Mouse (Mus musculus) ES-E14 (cell line): ENCODE data around the gene Gbgt1. TPM values are rescaled to one million over a fixed set of nuclear protein-coding genes. Genes with fewer than 3 reads are reported as not detected.
A peak's percentile ranks its signal among the peaks of the same experiment; 100 is the strongest.

Source experiments
- DNase-seq: peaks from one replicate; pipeline ENCODE4 v3.0.0-alpha.2; 2013; ENCODE audit warnings: low read depth, low spot score
- H3K27ac ChIP-seq: 2 replicates; pipeline ENCODE4 v1.5.1; 2012; ENCODE audit warnings: low read depth, mild to moderate bottlenecking, low read length, moderate library complexity, mixed read lengths; ENCODE audit not compliant: poor library complexity, insufficient read depth, severe bottlenecking
- H3K36me3 ChIP-seq: 2 replicates; pipeline ENCODE4 v1.6.1; 2012; ENCODE audit warnings: mild to moderate bottlenecking, low read length, moderate library complexity, mixed read lengths; ENCODE audit not compliant: control insufficient read depth, poor library complexity, insufficient read depth, severe bottlenecking
- H3K4me1 ChIP-seq, 2 experiments: fragments of 150-350 bp in 1 of 2; sonication (generic) in 1 of 2; 2 replicates each; pipeline ENCODE4 v1.6.1; 2012; ENCODE audit warnings: low read length in 2 of 2, mild to moderate bottlenecking in 1 of 2, mixed read lengths in 1 of 2; ENCODE audit not compliant: control insufficient read depth in 2 of 2, insufficient read depth in 2 of 2, poor library complexity in 1 of 2
- H3K4me3 ChIP-seq, 2 experiments: fragments of 150-350 bp in 1 of 2; sonication (generic) in 1 of 2; 2 replicates each; pipeline ENCODE4 v1.5.1; 2012; ENCODE audit warnings: low read length in 2 of 2, low read depth in 1 of 2, mild to moderate bottlenecking in 1 of 2, mixed read lengths in 1 of 2; ENCODE audit not compliant: insufficient read depth in 1 of 2, poor library complexity in 1 of 2, severe bottlenecking in 1 of 2
- H3K9ac ChIP-seq: 2 replicates; pipeline ENCODE4 v1.6.1; 2012; ENCODE audit warnings: low read depth, mild to moderate bottlenecking, low read length, mixed read lengths; ENCODE audit not compliant: poor library complexity, insufficient read depth, severe bottlenecking
- H3K9me3 ChIP-seq: fragments of 150-350 bp; sonication (generic); 2 replicates; pipeline ENCODE4 v1.6.1; 2012; ENCODE audit warnings: low read depth, mild to moderate bottlenecking, low read length; ENCODE audit not compliant: control insufficient read depth, insufficient read depth
- CHD2 ChIP-seq: IDR thresholded peaks from 2 replicates; pipeline ENCODE4 v1.6.1; 2014; ENCODE audit warnings: mild to moderate bottlenecking, low read depth, low read length, inconsistent platforms
- HCFC1 ChIP-seq: IDR thresholded peaks from 2 replicates; pipeline ENCODE4 v1.6.1; 2012; ENCODE audit warnings: low read length, inconsistent platforms, borderline replicate concordance; ENCODE audit not compliant: insufficient read depth
- MAFK ChIP-seq: IDR thresholded peaks from 2 replicates; pipeline ENCODE4 v1.6.1; 2014; ENCODE audit warnings: mild to moderate bottlenecking, low read depth, low read length, inconsistent platforms; ENCODE audit not compliant: insufficient read depth
- ZC3H11A ChIP-seq: IDR thresholded peaks from 2 replicates; pipeline ENCODE4 v1.6.1; 2012; ENCODE audit warnings: low read depth, mild to moderate bottlenecking, inconsistent platforms, low read length, borderline replicate concordance
- ZNF384 ChIP-seq: IDR thresholded peaks from 2 replicates; pipeline ENCODE4 v1.6.1; 2012; ENCODE audit warnings: low read depth, low read length, inconsistent platforms
- in situ Hi-C, 2 experiments: fragments of 600-800 bp; cut with MboI; formaldehyde crosslinking; loops; one replicate each; pipeline ENCODE4 v1.15.1; 2025; ENCODE audit warnings: low sequenced_read_pairs in 2 of 2, inconsistent platforms in 1 of 2; ENCODE audit not compliant: unreplicated experiment in 2 of 2
- total RNA-seq: library from RNA; depleted of rRNA; stranded (reverse); fragments of 300-350 nt; gene quantifications from 2 replicates; pipeline ENCODE4 v1.2.3, GENCODE M21; 2012

The Gbgt1 gene
- total RNA-seq, 1 experiment: 1.4 TPM

DNA sequence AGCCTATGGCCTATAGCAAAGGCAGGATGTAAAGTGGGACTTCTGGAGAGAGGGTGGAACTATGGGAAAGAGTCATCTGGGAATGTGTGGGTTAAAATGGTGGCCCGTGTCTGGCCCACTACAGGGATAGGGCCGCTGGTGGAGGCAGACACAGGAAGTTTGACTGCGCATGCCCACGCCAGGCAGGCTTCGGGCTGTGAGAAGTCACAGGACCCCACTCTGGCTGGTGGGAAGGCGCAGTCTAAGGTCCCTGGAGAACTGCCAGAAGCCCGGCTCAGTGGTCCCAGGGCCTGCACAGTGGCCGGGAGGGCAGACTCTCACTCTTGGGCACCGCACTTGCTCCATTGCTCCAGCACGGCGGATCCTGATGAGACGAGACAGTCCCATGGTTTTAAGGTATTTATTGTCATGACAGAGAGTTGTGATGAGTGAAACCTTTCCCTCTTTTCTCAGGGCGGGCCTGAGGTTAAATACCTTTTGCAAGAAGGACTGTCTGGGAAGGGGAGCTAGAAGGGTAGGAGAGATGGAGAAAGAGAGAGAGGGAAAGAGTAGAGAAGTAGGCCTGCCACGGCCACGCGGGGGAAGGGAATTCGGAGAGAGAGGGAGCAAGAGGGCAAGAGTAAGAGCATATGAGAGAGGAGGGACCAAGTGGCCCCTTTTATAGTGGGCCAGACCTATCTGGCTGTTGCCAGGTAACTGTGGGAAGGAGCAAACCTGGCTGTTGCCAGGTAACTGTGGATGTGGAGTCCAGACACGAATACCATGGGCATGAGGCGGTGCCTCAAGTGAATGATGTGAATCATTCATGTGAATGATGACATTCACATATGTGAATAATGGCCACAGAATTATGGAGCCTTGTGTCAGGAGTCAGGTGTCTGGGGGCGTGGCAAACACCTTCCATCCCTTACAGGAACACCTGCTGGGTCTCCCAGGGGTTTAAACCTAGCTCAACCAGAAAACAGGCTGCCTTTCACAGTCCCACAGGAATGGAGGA, 17.2 kb upstream of the Gbgt1 start:
- H3K4me3 ChIP-seq: peak overlapping the region; percentile 19 to 52
- peaks cover 2 to 10% of the 10 kb centered on the region in 2 experiments; a peak in 3 of 4 replicates for H3K4me1 ChIP-seq
- H3K27ac ChIP-seq: no peak overlapping the region
- DNase-seq: no peak
- no peaks in the 10 kb centered on the region for H3K9me3 ChIP-seq
- TF ChIP-seq ZC3H11A (no peak), CHD2 (no peak), ZNF384 (no peak), MAFK (no peak), HCFC1 (no peak)
- H3K9ac ChIP-seq: peak overlapping the region; percentile 4; the same call in 1 of the 2 replicates
- in situ Hi-C loops: no loop called here
- no peaks in the 10 kb centered on the region for H3K36me3 ChIP-seq

DNA sequence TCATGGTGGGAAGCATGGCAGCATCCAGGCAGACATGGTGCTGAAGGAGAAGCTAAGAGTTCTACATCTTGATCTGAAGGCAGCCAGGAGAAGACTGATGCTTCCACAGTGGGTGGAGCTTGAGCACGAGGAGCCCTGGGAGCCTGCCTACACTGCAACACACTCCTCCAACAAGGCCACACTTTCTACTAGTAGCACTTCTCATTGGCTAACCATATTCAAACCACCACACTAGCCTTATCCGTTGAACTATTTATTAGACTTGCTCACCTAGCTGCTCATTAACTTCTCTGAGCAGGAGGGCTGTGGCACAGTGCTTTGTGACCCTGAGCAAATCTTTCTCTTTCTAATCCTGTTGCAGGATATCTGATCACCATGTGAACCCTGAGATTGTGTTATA, 12.8 kb upstream of the Gbgt1 start:
- H3K36me3 ChIP-seq: no peaks in the 10 kb centered on the region
- DNase-seq: no peak
- no peak for TF ChIP-seq MAFK
- TF ChIP-seq ZC3H11A: no peak
- no peak for TF ChIP-seq CHD2
- no peak for TF ChIP-seq HCFC1
- no peak for TF ChIP-seq ZNF384
- no peak overlapping the region for H3K4me3 ChIP-seq
- in situ Hi-C loops: no loop called here
- peaks cover 1 to 7% of the 10 kb centered on the region in 2 experiments; a peak in 2 of 4 replicates for H3K4me1 ChIP-seq
- no peaks in the 10 kb centered on the region for H3K9me3 ChIP-seq
- no peak overlapping the region for H3K9ac ChIP-seq
- no peak overlapping the region for H3K27ac ChIP-seq

DNA sequence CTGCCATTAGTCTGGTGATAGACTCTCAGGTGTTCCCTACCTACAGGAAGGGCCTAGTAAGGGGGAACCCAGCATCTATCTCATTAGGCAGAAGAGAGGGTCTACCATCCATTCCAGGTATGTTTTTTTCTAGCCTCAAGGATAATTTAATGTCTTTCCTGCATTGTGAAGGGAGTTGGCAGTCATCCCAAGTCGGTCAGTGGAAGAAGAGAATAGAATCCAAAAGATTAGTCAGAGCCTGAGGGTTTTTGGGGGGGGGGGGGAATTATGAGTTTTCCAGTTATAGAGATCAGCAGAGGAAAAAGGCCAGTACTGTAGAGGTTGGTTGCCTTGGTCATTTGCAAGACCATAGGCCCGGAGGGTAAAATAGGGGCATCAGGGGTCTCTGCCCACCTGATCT, 2.2 kb upstream of the Gbgt1 start:
- in situ Hi-C loops: no loop called here
- H3K36me3 ChIP-seq: no peaks in the 10 kb centered on the region
- H3K9ac ChIP-seq: no peak overlapping the region
- no peak overlapping the region for H3K4me3 ChIP-seq
- TF ChIP-seq ZNF384 (no peak), ZC3H11A (no peak)
- H3K27ac ChIP-seq: no peak overlapping the region
- DNase-seq: no peak
- H3K9me3 ChIP-seq: peaks cover 3% of the 10 kb centered on the region; the same call in 1 of the 2 replicates
- H3K4me1 ChIP-seq: peaks cover 0 to 3% of the 10 kb centered on the region in 2 experiments; a peak in 1 of 4 replicates

DNA sequence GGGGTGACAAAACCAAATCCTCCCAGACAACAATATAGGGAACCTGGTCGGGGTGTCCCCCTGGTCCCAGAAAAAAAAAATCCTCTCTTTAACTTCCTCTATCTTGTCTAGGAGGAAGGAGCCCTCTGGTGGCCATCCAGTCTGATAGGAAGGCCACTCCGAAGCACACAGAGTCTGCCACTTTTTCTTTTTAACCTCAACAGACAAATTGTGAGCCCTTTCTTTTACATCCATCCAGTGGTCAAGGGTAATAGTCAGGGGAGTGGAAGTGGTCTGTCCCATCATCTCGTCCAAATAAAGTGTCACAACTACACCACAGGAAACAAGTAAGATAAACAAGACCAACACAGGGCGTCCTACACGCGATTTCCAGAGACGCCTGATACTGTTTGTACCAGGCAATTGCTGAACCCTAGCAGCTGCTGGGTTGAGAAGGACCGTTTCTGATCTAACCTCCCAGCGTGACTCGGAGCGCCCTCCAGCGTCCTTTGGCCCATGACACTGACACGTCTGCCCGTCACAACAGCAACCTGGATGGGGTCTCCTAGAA, 1.4 kb upstream of the Gbgt1 start:
- no peaks in the 10 kb centered on the region for H3K36me3 ChIP-seq
- no peak overlapping the region for H3K4me3 ChIP-seq
- H3K27ac ChIP-seq: no peak overlapping the region
- peaks cover 3% of the 10 kb centered on the region; the same call in 1 of the 2 replicates for H3K9me3 ChIP-seq
- DNase-seq: no peak
- no peak overlapping the region for H3K9ac ChIP-seq
- H3K4me1 ChIP-seq: peaks cover 0 to 3% of the 10 kb centered on the region in 2 experiments; a peak in 1 of 4 replicates
- in situ Hi-C loops: no loop called here
- TF ChIP-seq CHD2 (no peak), MAFK (no peak), ZNF384 (no peak), ZC3H11A (no peak), HCFC1 (no peak)
